Mouse (Mus musculus) duodenum, adult 2 months (tissue): ENCODE measurements around the gene Rpl39l. TPM values are rescaled to one million over a fixed set of nuclear protein-coding genes. Genes with fewer than 3 reads are reported as not detected.

Source experiments
- polyA plus RNA-seq: library from polyadenylated mRNA; depleted of rRNA; stranded (reverse); fragments of >200 nt; gene quantifications from 2 replicates; pipeline ENCODE4 v1.2.3, GENCODE M21; 2012; ENCODE audit warnings: low replicate concordance; rRNA removed

The Rpl39l gene
- not detected in 2 replicates for polyA plus RNA-seq

DNA sequence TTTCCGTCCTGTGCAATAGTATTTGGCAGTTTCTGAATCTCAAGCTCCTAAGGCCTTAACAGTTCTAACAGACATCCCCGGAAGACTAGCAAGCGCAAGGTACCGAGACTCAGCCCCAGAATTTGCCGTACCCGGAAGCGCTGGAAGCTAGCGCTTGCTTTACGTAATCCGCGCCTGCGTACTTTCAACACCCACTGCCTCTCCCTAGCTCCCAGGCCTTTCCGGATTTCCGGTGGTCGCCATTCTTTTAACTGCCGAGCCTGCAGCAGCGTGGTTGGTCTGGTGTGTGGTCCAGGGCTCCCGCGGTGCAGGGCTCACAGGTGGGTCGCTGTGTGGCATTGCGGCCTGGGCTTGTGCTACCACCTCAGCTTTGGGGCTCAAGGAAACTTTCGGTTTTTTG lies at the start of gene Rpl39l:
Gene Rpl39l (plus strand): TSS at position 222 of the 400 bp plus-strand sequence.

DNA sequence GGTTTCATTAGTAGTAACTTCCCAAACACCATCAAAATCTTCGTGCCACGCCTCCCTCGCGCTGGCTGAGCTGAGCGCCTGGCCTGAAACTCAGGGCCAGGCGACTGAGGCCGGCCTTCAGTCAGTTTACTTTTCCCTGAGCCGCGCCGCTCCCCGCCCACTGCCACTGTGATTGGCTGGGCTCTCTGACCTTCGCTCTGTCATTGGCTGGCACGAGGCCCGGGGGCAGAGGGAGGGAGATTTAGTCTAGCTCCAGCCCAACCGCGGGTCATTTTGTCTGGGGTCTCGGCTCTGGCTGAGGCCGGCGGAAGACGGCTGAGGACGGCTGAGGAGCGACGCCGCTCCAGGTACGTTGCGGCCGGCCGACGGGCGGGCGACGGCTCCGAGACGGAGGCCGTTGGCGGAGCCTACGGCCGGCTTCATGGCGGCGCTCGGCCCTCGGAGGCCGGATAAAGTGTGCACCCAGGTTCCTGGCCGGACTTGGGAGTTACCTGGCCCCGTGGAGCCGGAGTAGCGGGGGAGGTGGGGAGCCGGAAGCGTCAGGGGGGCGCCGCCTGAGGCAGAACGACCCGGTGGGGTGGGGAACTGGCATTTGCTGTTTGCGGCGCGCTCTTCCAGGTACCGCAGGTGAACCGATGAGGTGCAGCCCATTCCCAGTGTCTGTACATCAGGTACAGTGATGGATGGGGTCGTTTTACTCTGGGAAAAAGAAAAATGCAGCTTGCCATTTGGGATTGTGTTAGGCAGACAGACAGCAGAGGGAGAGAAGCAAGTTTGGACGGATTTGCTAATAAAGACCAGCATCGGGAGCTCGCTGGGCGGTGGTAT lies 22.9 kb downstream of the Rpl39l start, which contains the start of gene Atf7ip2:
Gene Atf7ip2 (plus strand): TSS at position 34 of the 828 bp plus-strand sequence.

Other genes with a start within 250 kb of the Rpl39l start
- 0.11 and 0.91 TPM in 2 replicates for gene Grin2a, start 174.7 kb upstream of the Rpl39l start, polyA plus RNA-seq
- not detected in 2 replicates for gene Atf7ip2, start 22.5 kb downstream of the Rpl39l start, polyA plus RNA-seq
- 3.6 and 7.9 TPM in 2 replicates for gene Emp2, start 143.7 kb downstream of the Rpl39l start, polyA plus RNA-seq
- gene Tekt5, start 225.3 kb downstream of the Rpl39l start, polyA plus RNA-seq = not detected in 2 replicates
- gene Nubp1, start 241.7 kb downstream of the Rpl39l start, polyA plus RNA-seq = 16.1 and 16.7 TPM in 2 replicates